Mouse (Mus musculus): ENCODE measurements at regions not wholly inside any gene's neighbourhood (a gene's known extent, or its start where the extent isn't known, plus 50 kb on each side); places are given as distances from the start of the nearest gene placed in this dataset.
"Not testable (repeated sequence)": the region's sequence is repeated elsewhere in the genome, so short reads cannot be mapped to it uniquely, and the experiment has no call there.

DNA sequence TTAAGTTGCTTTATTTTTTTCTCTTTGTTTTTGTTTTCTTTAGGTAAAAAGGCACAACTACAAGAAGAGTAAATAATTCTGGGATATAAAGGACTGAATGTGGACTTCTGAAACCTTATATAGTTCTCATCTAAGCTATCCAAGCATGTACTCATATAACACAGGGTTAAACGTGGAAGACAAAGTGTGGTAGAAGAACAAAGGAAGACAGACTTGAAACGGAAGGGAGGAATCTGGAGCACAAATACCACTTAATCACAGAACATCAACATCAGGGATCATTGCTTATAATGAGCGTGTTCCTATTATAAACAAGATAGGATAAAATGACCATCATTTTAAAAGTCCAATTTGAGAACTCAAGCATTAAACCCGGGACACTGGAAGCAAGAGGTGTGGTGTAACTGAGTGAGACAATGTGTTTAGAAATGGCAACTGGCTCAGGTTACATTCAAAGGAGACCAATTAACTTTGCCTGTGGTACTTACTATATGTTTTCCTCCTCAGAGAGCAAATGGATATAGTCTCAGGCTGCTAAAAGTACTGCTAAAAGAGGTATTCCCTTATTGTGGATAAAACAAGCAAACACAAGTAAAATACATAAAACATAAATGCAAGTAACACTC, 96.1 kb upstream of the Hdgfl1 start:
- no peak for DNase-seq

GRCm38 (mm10) chr13:26867794-26868193, 97.8 kb upstream of the Hdgfl1 start:
- no peak for DNase-seq

- peak; percentile 5 for DNase-seq
These were observed 140.9 kb upstream of the Prl start for GRCm38 (mm10) chr13:26916477-26916876.

GRCm38 (mm10) chr13:26932695-26933438, 124.5 kb upstream of the Prl start:
- DNase-seq, result no peak

GRCm38 (mm10) chr13:26933838-26934237, 123.5 kb upstream of the Prl start:
- no peak for DNase-seq

DNA sequence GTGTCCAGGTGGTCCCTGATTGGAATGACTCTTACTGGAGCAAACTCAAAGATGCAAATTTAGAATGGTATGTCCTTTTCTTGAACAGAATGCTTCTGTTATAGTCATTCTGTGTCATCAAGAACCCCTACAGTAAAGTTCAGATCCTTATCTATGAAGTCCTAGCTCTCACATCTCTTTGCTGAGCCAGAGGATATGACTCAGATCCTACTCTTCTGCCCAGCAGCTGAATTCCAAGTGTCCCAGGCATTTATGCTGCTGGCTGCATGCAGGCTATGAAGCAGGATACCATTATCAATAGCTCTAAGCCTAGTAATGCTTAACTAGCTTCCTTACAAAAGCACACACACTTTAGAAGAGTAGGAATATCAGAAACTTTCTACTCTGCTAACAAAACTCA, 116.9 kb upstream of the Prl start:
- DNase-seq, result no peak

- no peak for DNase-seq
These were observed 112.9 kb upstream of the Prl start for GRCm38 (mm10) chr13:26944487-26944886.

DNA sequence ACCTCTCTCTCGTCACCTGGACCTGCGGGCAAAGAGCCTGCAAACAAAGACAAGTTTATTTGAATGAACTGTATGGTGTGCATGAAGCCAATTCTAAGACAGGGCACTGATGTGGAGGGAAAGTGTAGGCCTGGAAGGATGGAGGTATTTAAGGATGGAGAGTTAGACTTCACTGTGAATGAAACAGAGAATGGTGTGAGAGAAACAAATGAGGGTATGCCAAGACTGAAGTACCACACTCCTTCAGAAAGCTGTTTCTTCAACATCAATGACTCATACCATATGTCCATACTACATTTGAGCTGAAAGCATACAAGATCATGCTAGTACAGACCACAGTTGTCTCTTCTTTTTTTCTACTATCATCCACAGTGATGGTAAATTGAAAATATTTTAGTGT, 105.9 kb upstream of the Prl start:
- no peak for DNase-seq

DNA sequence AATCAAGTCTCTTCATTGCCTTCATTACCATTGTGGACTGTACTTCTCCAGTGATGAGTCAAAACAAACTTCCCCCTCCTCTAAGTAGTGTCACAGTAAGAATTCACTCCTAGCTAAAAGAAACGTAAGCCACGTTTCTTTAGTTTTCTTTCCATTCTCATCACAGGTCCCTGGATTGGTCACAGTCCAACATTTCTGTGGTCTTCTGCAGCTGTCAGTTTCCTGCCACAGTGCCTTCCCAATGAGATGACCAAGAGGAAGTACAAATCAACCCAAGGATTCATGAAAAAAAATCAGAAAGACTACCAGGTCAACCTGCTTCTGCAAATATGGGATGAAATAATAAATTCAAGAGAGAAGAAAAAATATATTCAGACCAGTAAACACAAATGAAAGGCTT, 103.5 kb upstream of the Prl start:
- DNase-seq, result no peak

DNA sequence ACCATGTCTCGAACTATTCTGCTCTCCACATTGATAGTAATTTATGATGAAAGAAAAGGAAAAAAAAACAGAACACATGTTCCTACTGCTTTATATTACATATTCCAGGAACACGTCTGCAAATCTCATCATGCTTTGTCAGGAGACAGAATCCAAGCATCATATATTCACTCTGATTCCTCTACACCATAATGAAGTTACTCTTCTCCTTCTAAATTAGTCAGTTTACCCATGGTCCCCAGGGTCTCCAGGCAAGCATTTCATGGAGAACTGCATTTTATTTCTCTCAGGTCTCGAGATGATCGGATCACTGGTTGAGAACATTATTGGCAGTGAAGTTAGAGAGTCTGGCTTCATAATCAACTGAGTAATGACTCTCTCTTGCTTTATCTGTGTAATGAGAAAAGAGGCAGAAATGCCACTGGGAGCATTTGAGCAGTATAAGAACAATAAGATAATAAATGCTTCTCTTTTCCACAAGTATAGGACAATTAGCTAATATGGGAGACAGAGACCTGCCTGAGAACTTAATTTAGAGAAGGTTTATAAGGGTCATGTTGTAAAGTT, 97.8 kb upstream of the Prl start:
- no peak for DNase-seq

DNA sequence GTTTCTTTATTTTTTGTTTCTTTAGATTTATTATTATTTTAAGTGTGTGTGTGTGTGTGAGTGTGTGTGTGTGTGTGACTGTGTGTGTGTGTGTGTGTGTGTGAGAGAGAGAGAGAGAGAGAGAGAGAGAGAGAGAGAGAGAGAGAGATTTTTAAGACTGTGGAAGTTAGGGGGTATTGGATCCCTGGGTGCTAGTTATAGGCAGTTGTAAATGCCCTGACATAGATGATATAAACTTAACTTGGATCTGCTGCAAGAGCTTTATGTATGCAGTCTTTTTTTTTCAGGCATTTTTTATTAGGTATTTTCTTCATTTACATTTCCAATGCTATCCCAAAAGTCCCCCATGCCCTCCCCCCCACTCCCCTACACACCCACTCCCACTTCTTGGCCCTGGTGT, 96.8 kb upstream of the Prl start:
- not testable (repeated sequence) for DNase-seq

GRCm38 (mm10) chr13:26976024-26976423, 81.3 kb upstream of the Prl start:
- DNase-seq, result no peak

DNA sequence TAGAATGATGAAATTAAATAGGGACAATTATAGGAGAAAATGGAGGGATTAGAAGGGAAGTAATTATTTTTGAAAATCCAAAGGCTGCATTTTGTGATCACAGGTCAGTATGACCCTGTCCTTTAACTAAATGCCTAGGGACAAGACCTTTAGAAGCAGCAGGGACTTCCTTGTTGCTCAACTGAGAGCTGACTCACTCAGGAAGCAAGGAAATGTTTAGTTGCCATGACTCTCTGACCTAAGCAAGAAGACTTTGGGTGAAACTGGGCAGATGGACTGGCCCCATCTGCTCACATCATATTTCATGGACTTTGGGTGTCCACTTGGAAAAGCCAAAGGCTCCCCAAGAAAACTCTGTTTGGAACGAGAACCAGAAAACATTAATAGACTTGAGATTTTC, 76.9 kb upstream of the Prl start:
- no peak for DNase-seq
